Mouse (Mus musculus) lung, adult 18-20 months (tissue): Measurements from ENCODE around the gene Atp7a.
"Not testable (repeated sequence)": the region's sequence is repeated elsewhere in the genome, so short reads cannot be mapped to it uniquely, and the experiment has no call there.

Source experiments
- DNase-seq, 2 experiments: peaks; one replicate each; pipeline ENCODE4 v3.0.0; 2022; ENCODE audit warnings: mixed read lengths in 2 of 2

Atp7a gene

DNA sequence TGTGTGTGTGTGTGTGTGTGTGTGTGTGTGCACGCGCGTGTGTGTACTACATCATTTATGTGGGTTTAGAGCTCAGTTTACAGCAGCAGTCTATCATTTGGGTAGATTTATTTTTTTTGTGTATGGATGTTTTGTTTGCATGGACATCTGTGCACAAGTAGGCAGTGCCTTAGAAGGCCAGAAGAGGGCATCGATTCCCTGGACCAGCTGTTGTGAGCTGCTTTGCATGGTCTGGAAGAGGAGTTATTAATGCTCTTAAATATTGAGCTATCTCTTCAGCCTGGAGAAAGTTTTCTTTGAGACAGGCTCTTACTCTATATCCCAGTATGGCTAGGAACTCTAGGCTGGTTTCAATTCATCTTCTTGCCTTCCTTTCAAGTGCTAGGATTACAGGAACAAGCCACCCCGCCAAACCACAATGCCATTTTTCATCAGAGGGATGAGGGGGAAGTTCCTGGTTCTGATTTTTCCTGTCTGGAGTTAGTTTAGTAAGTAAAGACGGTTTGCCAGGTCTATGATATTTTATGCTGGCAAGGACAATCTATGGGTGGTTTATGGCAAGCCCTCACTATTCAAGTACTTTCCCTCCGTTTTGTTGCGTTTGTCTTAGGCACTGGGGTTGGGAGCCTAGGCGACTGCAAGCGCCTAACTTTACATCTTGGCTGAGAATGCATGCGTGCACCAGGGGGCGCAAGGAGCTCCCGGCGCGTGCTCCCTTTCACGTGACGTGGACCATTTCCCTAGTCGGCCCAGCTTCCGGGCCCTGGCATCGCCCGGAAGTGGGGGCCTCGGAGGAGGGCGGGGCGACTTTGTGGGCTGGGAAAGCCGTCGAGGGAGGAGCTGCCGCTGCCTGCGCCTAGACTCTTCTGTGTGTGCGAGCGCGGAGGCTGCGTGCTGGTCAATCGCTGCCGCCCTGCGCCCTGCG, at the start of gene Atp7a:
Gene Atp7a (plus strand): TSS at position 859 of the 925 bp plus-strand sequence.
- peak; percentile 93 to 94 for DNase-seq

DNA sequence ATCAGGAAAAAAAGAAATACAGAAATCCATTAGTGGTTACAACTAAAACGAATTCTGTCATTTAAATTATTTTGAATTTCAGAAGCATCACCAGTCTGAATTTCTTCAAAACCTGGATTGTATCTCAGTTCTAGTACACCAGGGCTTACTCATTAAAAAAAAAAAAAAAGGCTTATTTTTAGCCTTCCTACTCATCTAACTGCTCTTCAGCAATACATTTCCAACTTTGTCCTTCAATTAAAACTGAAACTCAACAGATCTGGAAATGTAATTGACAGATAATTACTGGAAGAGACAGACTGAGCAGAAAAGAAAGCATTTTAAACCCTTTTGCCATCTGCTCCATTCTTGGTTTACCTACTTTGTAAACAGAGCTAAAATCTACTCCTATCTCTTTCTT, 25.5 kb upstream of the Atp7a start:
- no peak for DNase-seq

DNA sequence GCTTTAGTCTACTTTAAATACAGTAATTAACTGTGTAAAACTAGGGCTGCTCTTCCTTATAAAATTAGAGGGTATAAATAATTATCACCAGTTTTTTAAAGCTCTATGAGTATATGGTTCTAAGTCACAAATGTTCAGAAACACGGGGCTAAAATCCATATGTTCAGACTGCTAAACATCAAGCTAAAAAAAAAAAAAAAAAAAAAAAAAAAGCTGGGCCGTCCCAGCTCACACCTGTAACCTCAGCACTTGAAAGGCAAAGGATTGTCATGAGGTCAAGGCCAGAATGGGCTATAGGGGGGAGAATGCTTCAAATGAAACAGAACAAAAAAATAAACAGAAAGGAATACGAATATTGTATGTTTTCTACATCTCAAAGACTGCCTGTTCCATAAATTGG, 16.3 kb upstream of the Atp7a start:
- no peak for DNase-seq

DNA sequence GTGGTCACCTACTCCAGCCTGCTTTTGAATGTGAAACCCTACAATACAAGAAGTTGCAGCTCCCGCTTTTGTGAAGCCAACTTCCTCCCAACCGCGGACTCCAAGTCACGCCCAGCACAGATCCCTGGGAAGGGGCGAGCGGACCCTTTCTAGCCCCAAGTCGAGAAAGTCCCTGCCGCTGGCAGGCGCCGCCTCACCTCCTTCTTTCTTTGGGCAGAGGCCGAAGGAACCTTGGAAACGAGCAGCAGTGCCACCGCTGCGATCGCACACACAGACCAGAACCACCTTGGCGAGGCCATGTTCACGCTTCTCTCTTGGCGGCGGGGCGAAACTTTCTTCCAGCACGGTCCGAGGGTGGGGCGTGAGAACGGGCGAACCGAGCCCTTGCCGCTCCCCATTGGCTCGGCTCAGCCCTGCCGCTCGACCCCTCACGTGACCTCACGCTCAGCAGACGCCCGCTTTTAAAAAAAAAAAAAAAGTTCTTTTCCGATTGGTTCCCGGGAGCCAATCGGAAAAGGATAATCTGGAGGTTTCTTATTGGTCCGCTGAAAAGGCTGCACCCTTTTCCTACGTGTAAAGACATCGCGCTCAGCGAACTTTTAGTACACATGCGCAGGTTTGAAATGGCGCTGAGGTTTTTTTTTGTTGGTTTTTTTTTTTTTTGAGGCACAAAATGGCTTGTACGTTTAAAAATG, 15.5 kb upstream of the Atp7a start, which contains the start of gene Magt1:
Gene Magt1 (minus strand): TSS at position 442 of the 695 bp plus-strand sequence.
- DNase-seq: peak; percentile 91 to 92

DNA sequence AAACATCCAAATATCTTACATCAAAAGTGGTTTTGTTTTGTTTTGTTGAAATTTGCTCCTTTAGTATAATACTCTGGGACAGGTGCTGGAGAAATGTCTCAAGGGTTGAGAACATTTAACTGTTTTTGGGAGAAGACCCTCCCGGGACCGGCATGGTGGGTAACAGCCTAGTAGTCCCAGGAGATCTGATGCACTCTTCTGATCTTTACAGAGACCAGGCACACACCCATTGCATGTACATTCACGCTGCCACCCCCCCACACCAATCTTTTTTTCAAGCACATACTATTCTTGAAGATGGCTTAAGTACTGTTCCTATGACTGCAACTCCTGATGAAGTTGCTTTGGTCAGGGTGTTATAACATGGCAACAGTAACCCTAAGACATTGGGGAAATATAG, 14.5 kb upstream of the Atp7a start:
- no peak for DNase-seq

DNA sequence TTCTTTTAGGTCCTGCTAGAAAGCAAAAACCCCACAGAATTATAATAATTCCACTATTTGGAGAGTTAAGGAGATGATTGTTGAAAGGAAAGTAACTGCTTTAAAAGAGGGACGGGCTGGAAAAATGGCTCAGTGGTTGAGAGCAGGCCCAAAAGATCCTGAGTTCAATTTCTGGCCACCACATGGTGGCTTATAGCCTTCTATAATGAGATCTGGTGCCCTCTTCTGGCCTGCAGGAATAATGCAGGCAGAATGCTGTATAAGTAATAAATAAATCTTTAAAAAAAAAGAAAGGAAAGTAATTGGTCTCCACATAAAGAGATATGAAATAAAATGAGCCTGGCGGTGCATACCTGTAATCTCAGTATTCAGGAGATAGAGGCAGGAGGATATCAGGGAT, 13.9 kb upstream of the Atp7a start:
- DNase-seq: peak; percentile 21 to 50

DNA sequence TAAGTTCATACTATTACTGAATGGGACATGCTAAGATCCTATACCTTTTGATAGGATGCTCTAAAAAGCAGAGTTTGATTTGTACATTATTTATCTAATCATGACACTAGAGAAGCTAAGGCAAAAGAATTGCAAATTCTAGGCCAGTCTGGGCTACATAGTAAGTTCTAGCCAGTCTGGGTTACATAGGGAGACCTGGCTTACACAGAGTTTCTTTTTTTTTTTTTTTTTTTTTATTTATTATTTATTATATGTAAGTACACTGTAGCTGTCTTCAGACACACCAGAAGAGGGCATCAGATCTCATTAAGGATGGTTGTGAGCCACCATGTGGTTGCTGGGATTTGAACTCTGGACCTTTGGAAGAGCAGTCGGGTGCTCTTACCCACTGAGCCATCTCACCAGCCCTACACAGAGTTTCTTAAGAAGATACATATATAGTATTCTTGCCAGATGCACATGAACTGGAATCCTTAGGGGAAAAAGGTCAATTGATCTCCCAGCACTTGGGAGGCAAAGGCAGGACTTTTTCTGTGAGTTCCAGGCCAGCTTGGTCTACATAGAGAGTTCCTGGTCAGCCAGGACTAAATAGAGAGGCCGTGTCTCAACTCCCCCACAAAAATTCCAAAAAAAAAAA, 12.2 kb upstream of the Atp7a start:
- not testable (repeated sequence) for DNase-seq

DNA sequence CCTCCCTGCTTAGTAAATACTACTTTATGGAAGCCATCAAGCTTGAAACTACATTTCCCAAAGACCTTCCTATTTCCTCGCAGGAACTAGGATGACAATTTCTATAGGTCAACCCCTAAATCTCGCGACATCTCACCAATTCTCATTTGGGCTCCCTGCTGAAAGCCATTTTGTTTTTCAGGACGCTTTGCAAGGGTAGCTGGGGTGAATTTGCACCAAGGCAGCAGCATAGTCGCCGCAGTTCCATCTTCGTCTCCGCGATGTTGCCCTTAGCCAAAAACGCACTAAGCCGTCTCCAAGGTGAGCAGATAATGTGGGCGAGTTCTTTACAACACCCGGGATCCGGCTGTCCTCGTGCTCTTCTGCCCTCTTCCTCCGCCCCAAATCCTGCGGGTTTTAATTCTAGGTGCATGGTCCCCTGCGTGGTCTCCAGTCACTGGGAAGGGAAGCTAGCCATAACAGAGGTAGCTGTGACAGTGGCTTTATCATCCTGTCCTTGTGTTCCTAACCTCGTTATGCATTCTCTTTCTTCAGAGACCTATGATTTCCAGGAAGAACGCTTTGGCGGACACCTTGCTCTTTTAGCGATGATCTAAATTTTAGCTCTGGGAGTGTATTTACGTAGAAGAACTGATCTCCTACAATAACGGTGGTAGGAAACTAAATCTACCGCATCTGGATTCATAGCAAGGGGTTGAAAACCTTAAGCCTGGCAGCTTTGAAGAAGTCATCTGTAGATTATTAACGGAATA, 11.3 kb upstream of the Atp7a start, which contains the start of gene Cox7b:
Gene Cox7b (plus strand): TSS at position 130 of the 752 bp plus-strand sequence.
- peak; percentile 70 to 84 for DNase-seq

DNA sequence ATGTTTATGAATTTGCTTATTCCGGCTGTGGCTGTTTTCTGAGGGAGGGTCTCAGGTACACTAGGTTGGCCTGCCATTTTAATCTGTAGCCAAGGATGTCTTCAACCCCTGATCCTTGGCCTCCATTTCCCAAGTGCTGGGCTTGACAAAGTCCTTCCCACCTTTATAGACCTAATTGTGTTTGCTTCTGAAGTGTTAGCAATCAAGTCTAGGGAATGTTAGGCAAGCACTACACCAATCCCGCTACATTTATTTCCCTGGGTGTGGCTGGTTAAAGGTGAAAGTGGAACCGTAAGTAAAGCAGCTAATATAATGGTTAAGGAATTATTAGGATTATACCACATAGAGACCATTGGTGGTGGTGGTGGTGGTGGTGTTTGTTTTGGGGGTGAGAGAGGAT, 10.0 kb upstream of the Atp7a start:
- no peak for DNase-seq

DNA sequence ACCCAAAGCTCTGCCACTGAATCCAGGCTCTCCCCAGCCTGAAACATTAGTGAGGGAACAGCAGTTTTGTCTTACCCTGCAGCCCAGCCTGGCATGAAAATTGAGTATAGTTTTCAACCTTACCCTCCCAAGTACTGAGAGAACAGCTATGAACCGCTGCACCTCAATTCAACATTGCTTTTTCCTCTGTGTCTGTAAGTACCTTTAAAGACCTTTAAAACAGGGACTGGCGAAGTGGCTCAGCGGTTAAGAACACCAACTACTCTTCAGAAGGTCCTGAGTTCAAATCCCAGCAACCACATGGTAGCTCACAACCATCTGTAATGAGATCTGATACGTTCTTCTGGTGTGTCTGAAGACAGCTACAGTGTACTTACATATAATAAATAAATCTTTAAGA, 9.6 kb upstream of the Atp7a start:
- DNase-seq: no peak

DNA sequence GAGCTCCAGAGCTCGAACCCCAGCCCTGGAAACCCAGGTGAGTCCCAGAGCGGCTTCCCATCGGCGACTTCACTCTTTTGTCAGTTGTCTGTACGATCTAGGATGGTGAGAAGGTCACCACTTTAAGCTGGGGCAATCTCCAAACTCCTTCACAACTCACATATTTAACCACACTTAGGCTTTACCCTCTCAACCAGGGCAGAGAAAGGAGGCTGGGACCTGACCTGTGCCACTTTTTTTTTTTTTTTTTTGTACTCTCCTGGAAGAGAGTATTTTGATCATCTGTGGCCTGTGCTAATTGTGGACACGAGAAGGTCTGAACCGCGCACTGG, 233 bp downstream of the Atp7a start:
- no peak for DNase-seq

DNA sequence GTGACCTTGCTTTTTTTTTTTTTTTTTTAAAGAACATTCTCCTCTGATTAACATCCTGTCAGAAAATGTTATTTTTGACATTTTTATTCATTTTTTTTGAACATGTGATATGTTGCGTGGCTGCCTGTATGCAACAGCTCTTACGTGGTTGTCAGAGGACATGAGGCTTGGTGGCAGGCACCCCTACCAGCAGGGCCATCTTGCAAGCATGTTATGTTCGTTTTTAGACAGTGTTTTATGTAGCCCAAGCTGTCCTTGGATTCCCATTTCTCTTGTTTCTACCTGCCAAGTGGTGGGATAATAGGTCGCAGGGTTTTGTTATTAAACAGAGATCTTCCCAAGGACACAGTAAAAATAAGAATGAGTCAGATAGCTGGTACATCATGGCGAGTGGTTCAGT, 3.1 kb downstream of the Atp7a start:
- no peak for DNase-seq

DNA sequence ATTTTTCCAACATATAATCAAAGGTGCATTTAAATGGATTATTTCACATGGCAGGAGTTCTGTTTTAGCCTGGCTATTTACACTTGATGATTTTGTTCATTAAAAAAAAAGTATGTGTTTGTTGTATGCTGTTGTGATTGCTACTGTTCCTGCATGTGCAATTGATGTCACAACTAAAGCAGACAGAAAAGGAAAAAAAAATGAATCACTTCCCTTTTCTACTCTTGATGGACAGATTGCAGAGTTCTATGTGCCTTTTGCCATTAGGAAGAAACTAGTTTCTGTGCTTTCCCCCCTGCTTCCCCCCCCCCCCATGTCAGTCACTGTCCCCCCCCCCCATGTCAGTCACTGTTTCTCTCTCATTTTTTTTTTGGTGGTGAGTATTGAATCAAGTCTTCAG, 4.0 kb downstream of the Atp7a start:
- no peak for DNase-seq

DNA sequence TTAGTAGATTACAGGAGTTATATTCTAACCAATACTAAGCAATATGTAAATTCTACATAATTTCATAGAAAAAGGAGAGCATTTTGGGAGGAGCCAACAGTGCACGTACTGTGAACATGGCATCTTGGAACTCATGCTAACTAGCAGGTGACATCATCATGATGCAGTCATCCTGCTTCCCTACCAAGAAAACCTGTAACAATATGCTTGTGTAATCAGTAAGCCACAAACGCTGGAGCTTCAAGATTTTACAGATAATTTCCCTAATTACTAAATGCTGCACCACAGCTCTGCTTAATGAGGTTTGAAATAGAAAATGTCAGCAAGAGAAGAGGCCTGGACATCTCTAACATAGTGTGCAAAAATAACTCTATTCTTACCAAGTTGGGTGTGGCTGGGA, 8.7 kb downstream of the Atp7a start:
- no peak for DNase-seq

DNA sequence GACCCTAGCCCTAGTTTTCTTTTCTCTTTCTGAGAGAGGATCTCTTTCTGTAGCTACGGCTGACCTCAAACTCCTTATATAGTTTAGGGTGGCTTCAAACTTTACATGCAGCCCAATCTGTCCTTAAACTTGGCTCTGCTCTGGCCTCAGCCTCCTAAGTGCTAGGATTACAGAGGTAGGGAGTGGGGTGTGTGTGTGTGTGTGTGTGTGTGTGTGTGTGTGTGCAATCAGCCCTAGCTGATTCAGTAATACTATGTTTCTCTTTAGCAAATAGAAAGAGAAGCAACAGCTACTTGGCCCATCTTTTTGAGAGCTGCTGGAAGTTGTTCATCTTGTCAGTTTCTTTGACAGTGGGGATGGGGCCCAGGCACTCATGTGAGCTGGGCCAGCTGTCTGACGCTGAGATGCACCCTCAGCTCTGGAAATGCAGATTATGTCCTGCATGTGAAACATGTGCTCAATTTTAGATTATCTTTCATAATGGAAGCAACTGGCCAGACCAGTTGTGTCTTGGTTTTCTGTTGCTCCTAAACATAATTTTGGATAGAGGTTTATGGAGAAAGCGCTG, 10.2 kb downstream of the Atp7a start:
- no peak for DNase-seq

DNA sequence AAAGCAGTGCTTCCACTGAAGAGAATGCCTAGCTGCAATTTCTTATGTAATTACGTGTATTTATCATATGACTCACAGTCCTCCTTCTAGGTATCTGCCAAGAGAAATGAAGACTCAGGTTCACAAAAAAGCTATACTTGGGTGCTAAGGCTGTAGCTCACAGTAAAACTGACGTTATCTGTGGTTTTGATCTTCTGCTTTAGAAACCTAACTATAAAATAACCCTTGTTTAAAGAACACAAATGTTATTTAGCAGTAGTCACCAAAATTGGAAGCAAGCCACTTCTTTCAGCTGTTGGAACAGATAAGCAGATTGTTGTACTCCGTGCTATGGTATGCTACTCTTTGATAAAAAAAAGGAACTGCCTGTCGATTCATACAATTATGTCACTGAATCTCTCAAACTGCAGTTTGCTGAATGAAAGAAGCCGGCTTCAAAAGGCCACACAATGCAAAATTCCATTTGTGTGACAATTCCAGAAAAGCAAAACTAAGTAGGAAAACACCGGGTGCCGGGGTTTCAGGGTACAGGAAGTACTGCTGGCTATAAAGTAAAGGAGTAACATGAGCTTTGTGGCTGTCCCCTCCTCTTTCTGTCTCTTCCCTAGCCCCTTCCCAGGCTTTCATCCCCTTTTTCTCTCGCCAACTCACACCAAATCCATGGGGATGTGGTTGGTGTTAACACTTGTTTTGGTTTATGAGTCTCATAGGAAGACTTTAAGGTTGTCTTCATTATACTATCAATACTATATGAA, 17.0 kb downstream of the Atp7a start:
- DNase-seq: peak in 1 of 2 experiments; percentile 18

DNA sequence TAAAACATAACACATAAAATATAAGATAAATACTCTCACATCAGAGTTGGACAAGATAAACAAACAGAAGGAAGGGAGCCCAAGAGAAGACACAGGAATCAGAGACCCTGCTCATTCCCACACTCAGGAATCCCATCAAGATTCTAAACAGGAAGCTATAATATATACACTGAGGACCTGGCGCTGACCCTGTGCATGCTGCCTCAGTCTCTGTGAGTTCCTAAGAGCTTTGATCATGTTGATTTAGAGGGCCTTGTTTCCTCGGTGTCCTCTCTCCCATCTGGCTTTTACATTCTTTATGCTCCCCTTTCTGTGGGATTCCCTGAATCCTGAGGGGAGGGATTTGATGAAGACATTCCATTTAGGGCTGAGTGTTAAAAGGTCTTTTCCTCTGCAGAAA, 18.4 kb downstream of the Atp7a start:
- DNase-seq: peak in 1 of 2 experiments; percentile 31

DNA sequence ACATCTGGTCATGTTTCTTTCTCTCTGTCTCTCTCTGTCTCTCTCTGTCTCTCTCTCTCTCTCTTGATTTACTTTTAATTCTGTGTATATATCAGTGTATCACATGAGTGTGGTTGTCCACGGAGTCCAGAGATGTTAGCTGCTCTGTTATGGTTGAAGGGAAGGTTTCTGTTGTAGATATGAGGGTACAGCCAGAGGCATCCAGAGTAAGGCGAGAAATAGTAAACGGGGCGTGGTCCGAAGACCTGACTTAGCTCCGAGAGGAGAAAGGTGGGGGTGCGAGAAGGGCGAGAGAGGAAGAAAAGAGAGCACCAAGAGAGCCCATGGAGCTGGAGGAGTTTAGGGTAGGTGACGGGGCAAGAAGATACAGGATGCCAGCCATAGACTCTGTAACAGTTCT, 18.9 kb downstream of the Atp7a start:
- no peak for DNase-seq

DNA sequence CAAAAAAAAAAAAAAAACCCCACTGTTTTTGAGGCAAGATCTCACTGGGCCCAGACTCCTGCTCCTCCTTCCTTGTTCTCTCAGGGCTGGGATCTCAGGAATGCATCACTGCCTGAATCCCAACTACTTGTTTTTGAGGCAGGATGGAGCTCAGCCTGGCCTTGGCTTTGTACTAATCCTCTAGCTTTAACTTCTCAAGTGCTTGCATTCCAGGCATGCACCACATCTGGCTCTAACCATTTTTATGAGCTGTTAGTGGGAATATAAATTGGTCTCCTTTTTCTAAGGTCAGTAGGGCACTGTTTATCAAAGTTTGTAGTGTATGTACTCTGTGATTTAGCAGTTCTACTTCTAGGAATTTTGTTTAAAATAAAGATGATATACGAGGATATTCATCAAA, 21.1 kb downstream of the Atp7a start:
- no peak for DNase-seq

DNA sequence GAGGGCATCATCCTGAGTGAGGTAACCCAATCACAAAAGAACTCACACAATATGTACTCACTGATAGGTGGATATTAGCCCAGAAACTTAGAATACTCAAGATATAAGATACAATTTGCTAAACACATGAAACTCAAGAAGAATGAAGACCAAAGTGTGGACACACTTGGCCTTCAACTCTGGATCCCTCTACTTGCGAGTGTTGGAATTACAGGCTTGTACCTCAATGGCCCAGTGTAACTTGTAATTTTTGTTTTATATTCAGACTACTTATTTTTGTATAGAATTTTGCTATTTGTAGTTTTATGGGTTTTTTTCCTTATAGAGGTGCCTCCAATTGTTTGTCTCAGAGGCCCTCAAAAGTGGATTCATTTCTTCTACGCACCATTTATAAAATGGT, 50.8 kb downstream of the Atp7a start:
- DNase-seq: not testable (repeated sequence)

DNA sequence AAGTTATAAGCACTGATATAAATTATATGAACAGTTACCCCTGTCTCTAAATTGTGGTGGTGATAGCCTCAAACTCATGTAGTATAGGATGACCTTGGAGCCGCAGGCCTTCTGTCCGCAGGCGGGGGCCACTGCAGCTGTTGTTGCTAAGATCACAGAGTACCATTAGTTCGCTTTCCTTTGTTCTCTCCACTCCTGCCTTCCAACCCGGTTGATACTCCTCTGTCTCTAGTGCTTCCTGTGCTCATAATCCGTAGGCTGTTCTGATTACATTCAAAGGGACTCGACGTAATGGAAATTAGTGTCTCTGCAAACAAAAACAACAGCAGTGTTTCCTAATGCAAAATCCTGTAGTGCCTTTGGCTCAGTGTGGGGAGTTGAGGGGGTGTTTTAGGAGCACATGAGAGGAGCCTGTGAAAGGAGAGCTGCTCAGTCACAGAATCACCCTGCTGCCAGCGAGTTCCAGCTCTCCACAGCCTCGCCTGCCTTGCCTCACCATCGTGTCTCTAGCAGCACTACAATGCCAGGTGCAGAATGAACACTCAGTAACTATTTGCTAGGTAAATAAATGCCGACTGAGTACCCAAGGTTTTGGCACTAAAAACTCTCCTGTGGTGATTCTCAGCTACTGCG, 53.9 kb downstream of the Atp7a start:
- peak; percentile 45 to 64 for DNase-seq
